Mouse (Mus musculus) brain, embryonic 14.5 days (tissue): ENCODE measurements around the gene BC067074. TPM values are rescaled to one million over a fixed set of nuclear protein-coding genes. Genes with fewer than 3 reads are reported as not detected.
A peak's percentile ranks its signal among the peaks of the same experiment; 100 is the strongest.

Experiments
- DNase-seq: peaks from one replicate; pipeline ENCODE4 v3.0.0-alpha.2; 2011; ENCODE audit warnings: low read depth
- CTCF ChIP-seq: fragments of 200-500 bp; IDR thresholded peaks from 2 replicates; pipeline ENCODE4 v1.5.1; 2012; ENCODE audit warnings: inconsistent platforms, mild to moderate bottlenecking, moderate library complexity, borderline replicate concordance; ENCODE audit not compliant: insufficient read depth, insufficient read length; ENCODE audit errors: extremely low read depth
- POLR2A ChIP-seq: fragments of 200-500 bp; IDR thresholded peaks from 2 replicates; pipeline ENCODE4 v1.6.1; 2012; ENCODE audit warnings: mild to moderate bottlenecking, inconsistent platforms, borderline replicate concordance; ENCODE audit not compliant: poor library complexity, insufficient read depth, insufficient read length, severe bottlenecking; ENCODE audit errors: extremely low read depth
- polyA plus RNA-seq: library from polyadenylated mRNA; depleted of rRNA; stranded (reverse); fragments of >200 nt; gene quantifications from 2 replicates; pipeline ENCODE4 v1.2.3, GENCODE M21; 2012; rRNA removed

BC067074 gene
- polyA plus RNA-seq, 1 experiment = 2.7 TPM

DNA sequence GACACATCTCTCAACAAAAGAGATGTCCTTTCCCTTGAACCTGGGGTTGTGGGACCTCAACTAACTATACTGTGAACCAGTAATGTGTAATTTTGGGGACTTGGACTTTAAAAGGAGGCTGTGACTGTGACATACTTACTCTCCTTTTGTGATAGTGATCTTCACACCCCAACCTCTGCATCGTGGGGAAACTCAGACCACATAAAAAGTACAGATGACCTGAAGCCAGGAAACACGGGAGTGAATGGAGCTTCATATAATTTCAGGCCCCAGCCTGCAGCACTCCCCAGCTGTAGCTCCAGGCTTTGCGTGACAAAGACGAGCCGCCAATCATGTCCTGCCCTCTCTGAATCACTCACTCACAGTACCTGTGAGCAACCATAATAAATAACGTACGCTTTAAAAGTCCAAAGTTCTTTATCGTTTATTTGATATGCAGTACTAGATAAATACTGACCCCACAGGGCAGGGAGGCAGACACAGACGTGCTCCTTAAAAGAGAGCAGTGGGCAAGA, 104.1 kb downstream of the BC067074 start:
- no peak for TF ChIP-seq POLR2A
- no peak for TF ChIP-seq CTCF
- DNase-seq = no peak

DNA sequence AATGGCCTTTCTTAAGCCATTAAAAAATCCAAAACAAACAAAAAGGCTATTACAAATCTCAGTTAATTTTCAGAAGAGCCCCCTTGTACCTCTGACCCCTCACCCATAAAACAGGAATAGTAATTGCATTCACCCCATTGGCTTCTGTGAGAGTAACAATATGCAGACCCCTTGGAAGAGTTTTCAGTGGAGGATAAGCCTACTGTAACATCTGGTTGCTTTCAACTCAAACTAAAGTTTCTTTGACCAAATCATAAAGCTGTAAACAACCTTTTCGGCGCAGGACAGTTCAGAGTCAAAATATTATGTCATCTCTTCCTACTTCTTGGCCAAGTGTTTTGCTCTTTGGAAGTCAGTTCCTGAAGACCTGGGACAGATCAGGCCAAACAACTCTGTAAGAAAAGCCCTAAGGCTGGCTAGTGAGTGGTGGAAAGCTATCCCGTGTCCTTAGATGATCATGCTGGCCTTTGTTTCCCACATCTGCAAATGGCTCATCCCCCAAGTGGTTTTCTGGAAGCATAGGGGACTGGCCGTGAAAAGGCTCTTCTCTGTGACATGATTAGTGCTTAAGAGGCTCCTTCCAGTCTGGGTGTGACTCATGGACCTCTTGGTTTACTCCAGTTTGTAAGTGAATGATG, 108.5 kb downstream of the BC067074 start:
- TF ChIP-seq CTCF (no peak), POLR2A (no peak)
- no peak for DNase-seq

DNA sequence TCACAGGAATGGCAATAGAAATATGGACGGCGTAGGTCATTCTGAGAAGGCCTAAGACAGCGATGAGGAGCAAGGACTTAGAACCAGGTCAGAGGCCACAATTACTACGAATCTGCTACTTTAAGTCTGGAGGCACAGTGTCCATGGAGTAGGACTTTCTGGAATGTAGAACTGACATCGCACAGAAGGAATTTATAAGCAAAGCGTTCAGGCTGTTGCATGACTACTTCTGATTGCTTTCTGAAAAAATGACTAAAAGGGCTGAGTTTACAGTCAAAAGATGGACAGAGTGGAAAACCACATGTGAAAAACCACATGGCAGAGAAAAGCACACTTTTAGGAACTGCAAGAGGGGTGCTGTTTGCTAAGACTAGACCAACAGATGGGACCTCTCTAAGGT, 110.7 kb downstream of the BC067074 start:
- TF ChIP-seq CTCF (no peak), POLR2A (no peak)
- no peak for DNase-seq

DNA sequence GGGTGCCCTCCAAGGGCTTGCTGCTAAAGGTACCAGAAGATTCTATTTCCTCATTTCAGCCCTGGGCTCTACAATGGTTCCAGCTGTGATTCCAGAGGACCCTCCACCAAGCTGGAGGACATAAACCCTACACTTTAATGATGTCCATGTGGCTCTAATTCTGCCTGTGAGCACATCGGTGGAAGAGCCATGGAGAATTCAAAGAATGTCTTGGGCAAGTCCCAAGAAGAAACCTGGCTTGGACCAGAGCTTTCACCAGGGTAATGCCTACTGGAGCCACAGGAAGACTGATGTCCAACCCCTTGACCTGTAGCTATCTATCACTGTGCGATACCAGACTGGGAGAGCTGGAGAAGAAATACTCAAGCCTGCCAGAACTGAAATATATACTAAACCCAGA, 111.2 kb downstream of the BC067074 start:
- DNase-seq = no peak
- TF ChIP-seq CTCF (no peak), POLR2A (no peak)

DNA sequence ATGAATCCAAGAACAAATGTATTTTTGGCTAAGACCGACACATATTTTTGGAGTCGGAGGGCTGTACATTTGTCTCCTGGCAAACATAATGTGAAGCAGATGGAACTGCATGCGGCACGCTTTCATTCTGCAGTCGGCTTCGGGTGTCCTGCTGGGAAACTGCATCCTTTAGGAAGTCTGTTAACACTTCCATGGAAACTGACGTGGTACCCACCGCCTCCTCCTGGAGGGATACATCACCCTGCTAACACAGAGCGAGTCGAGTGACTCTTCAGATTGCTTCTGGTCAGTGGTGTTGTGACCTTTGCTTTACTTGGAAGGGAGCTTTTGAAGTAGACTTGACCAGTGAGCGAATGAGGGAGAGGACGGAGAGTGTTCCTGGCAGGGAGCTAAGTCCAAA, 117.0 kb downstream of the BC067074 start:
- no peak for TF ChIP-seq CTCF
- no peak for TF ChIP-seq POLR2A
- DNase-seq = peak; percentile 84

DNA sequence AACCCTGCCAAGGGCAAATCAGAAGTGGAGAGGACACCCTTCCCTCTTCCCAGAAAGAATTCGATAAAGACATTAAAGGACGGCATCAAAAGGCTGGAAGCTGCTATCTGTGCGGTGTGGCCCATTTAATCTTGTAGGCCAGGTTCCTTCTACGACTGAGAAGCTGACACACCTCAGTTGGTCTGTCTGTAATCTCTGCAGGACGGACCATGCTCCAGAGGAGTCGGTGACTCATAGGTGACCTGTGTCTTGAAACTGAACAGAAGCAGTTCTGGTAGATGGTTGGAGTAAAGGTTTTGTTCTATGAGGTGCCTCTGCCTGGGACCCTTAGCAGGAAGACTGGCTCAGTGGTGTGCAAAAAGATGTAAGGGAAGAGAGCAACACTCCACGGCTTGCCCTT, 122.6 kb downstream of the BC067074 start:
- TF ChIP-seq POLR2A (no peak), CTCF (no peak)
- DNase-seq = peak; percentile 12

DNA sequence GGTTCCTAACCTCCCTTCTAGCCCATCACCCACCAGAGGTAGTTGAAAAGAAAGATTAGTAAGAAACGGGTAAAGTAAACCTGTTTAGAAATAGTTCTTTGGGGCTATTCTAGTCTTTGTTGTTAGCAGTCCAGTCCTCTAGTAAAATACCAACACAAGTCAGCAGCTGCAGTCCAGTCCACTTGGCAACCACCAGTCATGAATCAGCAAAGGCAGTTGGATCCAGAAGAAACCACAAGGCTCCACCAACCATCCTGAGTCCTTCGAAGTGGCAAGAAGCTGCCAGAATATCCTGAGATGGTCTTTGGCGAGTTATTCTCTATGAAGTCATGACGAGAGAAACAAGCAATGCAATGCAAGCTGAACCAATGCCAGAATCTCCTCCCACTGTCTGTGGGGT, 124.0 kb downstream of the BC067074 start:
- TF ChIP-seq POLR2A (no peak), CTCF (no peak)
- DNase-seq = no peak

DNA sequence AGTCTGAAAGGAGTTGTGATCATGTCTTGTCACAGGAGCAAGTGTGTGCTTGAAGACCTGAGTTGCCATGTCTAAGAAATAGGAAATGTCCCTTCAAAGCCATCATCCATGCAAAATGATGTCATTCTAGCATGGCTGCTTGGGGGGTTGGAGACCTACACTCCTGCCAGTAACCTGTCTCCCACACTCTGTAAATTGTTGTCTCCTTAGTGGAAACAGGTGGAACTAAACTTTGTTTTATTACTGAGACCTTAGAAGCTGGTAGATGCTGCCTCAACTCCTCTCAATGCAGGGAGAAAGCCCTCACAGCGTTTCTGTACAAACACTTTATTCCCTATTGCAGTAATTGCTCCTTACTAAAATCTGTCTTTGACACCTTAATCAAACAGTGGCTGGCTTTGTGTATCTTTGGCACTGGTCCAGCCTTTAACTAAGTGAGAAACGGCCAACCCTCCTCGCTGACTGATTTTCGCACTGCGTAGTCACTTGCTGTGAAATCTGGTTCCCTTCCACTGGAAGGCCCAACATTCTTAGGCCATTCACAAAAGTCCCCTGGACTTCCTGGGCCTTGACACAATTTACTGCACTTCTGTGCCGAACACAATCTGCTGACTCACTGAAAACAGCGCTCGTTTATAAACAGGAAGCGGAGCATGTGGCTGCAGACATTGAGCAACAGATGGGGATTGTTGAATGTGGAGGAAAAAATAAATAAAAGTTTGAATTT, 125.0 kb downstream of the BC067074 start:
- TF ChIP-seq POLR2A = no peak
- no peak for TF ChIP-seq CTCF
- DNase-seq = peak; percentile 94

DNA sequence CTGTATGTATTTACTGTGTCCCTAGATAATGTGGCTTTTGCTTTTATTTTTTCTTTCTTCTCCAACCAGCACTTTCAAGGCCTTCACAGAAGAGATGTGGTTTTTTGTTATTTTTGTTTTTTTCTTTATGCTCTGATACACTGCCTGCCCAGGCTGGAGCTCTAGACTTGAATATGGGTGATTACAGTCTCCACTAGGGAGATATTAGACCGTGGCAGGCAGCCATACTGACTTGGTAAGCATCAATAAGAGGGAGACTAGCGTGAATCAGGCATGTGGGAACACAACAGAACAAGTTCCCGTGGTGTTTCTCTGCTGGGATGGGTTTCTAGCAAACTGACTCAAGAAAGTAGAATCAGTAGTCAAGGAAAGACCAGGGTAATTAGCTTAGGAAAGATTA, 125.7 kb downstream of the BC067074 start:
- peak; percentile 73 for DNase-seq
- TF ChIP-seq POLR2A (no peak), CTCF (no peak)

DNA sequence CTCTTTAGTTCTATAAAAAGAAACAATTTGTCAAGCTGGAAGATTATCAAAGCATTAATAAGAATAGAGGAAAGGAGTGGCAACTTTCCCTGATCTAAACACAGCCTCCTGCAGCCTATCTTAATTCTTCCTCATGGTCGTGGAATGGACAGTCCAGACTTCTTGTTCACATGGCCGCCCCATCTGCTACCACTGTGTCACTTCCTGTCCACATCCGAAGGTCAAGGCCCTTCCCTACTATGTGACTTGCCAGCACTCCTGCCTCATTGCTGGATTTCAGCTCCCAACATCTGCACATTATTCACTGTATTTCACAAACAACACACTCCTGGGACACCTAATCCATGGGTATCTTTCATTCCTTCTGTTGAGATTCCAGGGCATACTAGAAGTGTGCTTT, 128.5 kb downstream of the BC067074 start:
- TF ChIP-seq POLR2A = no peak
- no peak for TF ChIP-seq CTCF
- DNase-seq = no peak

DNA sequence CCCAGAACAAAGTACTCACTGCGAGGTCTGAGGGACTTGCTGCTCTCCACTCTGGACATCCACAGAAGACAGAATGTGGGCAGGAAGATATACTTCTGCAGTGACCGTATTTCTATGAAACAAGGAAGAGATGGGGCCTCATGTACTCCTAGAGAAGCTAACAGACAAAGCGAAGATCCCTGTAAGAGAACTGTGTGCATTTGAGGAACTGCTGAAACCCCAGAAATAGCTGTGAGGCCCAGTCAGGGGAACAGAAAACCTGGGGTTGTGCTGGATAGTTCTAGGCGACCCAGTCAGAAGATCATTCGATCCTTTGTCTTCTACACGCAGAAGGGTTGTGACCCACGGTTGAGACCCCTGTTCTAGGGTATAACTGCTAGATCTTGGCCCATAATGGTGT, 130.9 kb downstream of the BC067074 start:
- TF ChIP-seq CTCF (no peak), POLR2A (no peak)

DNA sequence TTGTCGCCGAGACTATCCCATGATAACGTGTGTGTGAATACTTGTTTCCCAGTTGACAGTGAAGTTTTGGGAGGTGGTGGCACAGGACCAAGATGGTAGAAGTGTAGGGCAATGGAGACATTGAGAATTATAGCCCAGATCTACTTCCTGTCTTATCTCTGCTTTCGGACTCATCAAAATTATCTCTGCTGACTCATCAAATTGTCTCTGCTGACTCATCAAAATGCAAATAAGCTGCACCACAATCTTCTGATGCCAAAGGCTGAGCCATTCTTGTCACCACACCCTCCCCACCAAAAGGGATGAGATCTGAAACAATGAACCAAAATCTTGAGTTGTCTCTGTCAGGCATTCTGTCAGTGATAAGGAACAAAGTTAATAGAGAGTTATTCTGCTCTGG, 132.9 kb downstream of the BC067074 start:
- TF ChIP-seq POLR2A = no peak
- no peak for TF ChIP-seq CTCF
- DNase-seq = no peak

More for the DNA sequence above, 130.9 kb downstream of the BC067074 start:
- DNase-seq = no peak

Other genes starting within 250 kb of the BC067074 start
- gene Gpx8, start 246.7 kb upstream of the BC067074 start, polyA plus RNA-seq = 25.5 and 30.1 TPM in 2 replicates
- gene Gzma, start 192.2 kb upstream of the BC067074 start, polyA plus RNA-seq = not detected in 2 replicates
- gene Esm1, start 83.5 kb upstream of the BC067074 start, polyA plus RNA-seq = 0.68 and 1.4 TPM in 2 replicates
- gene Gzmk, start 67.3 kb upstream of the BC067074 start, polyA plus RNA-seq = not detected in 2 replicates